Mouse (Mus musculus) forebrain, embryonic 14.5 days (tissue): ENCODE data around the gene Ntn1. TPM values are rescaled to one million over a fixed set of nuclear protein-coding genes. Genes with fewer than 3 reads are reported as not detected.

Source experiments
- ATAC-seq: fragments of 200-750 bp; cut with Nextera tagmentation; 2 replicates; pipeline ENCODE4 v1.8.0; 2017; ENCODE audit warnings: mild to moderate bottlenecking, moderate library complexity
- DNase-seq: peaks from one replicate; pipeline ENCODE4 v3.0.0-alpha.2; 2015; ENCODE audit warnings: low spot score
- H3K27ac ChIP-seq: fragments of 300-500 bp; sonication (generic); 2 replicates; pipeline ENCODE4 v1.5.1; 2014; ENCODE audit warnings: low read depth, mild to moderate bottlenecking, control low read depth, low read length, moderate library complexity
- H3K27me3 ChIP-seq: fragments of 300-500 bp; sonication (generic); replicated peaks from 2 replicates; pipeline ENCODE4 v1.6.1; 2014; ENCODE audit warnings: low read length, control low read depth, mixed read lengths; ENCODE audit not compliant: control insufficient read depth, insufficient read depth
- H3K36me3 ChIP-seq: fragments of 300-500 bp; sonication (generic); 2 replicates; pipeline ENCODE4 v1.6.1; 2014; ENCODE audit warnings: low read length, control low read depth; ENCODE audit not compliant: control insufficient read depth, insufficient read depth
- H3K4me1 ChIP-seq: fragments of 300-500 bp; sonication (generic); 2 replicates; pipeline ENCODE4 v1.6.1; 2014; ENCODE audit warnings: antibody characterized with exemption, low read length, control low read depth; ENCODE audit not compliant: control insufficient read depth, insufficient read depth
- H3K4me2 ChIP-seq: fragments of 300-500 bp; sonication (generic); 2 replicates; pipeline ENCODE4 v1.6.1; 2014; ENCODE audit warnings: mild to moderate bottlenecking, control low read depth, low read length
- H3K4me3 ChIP-seq: fragments of 300-500 bp; sonication (generic); 2 replicates; pipeline ENCODE4 v1.5.1; 2014; ENCODE audit warnings: low read depth, low read length, control low read depth
- H3K9ac ChIP-seq: fragments of 300-500 bp; sonication (generic); 2 replicates; pipeline ENCODE4 v1.6.1; 2014; ENCODE audit warnings: mild to moderate bottlenecking, low read length, control low read depth, moderate library complexity
- H3K9me3 ChIP-seq: fragments of 300-500 bp; sonication (generic); replicated peaks from 2 replicates; pipeline ENCODE4 v1.6.1; 2016; ENCODE audit warnings: low read length, control low read depth, mixed read lengths; ENCODE audit not compliant: control insufficient read depth
- WGBS: fragments of 180-500 bp; shearing (Covaris S2); extraction: QIAGEN DNeasy Blood & Tissue Kit; methylation state at CpG from one replicate; pipeline ENCODE4 v1.1.7; 2014; 5-methylcytosine and 5-hydroxymethylcytosine counted together
- polyA plus RNA-seq: library from polyadenylated mRNA; unstranded; fragments of >200 nt; fragmentation: Nextera tagmentation; extraction: Ambion mirVana; gene quantifications from 2 replicates; pipeline ENCODE4 v1.2.1, GENCODE M21; 2014

The Ntn1 gene
- polyA plus RNA-seq, 1 experiment from 2014 or later, result 3.5 TPM

DNA sequence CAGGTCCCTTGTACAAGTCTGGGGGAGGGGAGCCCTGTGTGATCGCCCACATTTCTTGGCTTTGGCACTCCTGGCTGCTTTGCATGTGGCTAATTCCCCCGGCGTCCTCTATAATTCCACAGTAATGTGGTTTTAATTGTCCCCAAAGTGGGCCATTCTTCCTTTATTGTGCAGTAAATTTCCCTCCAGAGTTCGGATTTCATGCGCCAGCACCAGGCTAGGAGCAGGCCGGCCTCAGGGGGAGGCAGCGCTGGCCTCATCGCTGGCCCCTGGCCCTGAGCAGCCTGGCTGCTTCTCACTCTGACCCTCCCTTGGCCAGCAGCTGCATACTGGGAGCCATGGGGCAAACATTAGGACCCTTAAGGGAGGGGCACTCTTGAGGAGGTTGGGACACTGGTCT, 110.0 kb downstream of the Ntn1 start:
- Histone ChIP-seq H3K9ac (no peak overlapping the region), H3K4me3 (no peak overlapping the region), H3K4me1 (peaks cover 5% of the 10 kb centered on the region; the same call in 1 of the 2 replicates), H3K27ac (no peak overlapping the region), H3K36me3 (no peaks in the 10 kb centered on the region), H3K9me3 (no peaks in the 10 kb centered on the region), H3K27me3 (no peaks in the 10 kb centered on the region), H3K4me2 (no peak overlapping the region)
- WGBS, result 25% methylated on average over 8 of the region's 8 CpGs
- DNase-seq, result peak; percentile 30
- no peak for ATAC-seq

GRCm38 (mm10) chr11:68287331-68287730, 113.3 kb downstream of the Ntn1 start:
- Histone ChIP-seq H3K4me1 (peaks cover 5% of the 10 kb centered on the region; the same call in 1 of the 2 replicates), H3K36me3 (no peaks in the 10 kb centered on the region), H3K9me3 (no peaks in the 10 kb centered on the region), H3K27me3 (no peaks in the 10 kb centered on the region), H3K27ac (no peak overlapping the region), H3K4me3 (no peak overlapping the region), H3K4me2 (no peak overlapping the region), H3K9ac (no peak overlapping the region)
- no peak for ATAC-seq
- DNase-seq, result no peak
- WGBS, result 82% methylated on average over 5 of the region's 5 CpGs

GRCm38 (mm10) chr11:68286142-68286808, 114.3 kb downstream of the Ntn1 start:
- 48% methylated on average over 10 of the region's 10 CpGs for WGBS

DNA sequence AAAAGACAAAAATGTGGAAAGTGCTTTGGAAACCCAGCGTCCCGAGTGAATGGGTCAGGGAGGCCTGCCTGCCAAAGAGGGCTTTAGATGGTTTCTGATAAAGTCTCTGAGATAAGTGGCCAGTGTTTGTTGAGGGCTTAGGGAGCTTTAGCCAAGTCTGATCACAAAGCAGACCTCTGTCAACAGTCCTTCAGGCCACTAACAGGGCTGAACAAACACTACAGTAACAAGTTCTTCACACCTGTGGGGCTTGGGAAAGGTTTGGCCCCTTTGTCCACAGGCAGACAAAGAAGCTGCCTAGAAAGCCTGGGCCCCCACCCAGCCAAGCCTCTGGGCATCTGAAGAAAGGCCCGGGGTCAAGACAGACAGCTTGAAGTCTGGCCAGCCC, 114.9 kb downstream of the Ntn1 start:
- peaks cover 4% of the 10 kb centered on the region; the same call in 1 of the 2 replicates for H3K4me1 ChIP-seq
- ATAC-seq (no peak), DNase-seq (no peak)
- 2% methylated on average over 3 of the region's 3 CpGs for WGBS
- H3K27me3 ChIP-seq, result no peaks in the 10 kb centered on the region
- no peaks in the 10 kb centered on the region for H3K9me3 ChIP-seq
- no peak overlapping the region for H3K4me3 ChIP-seq
- H3K9ac ChIP-seq, result no peak overlapping the region
- no peak overlapping the region for H3K4me2 ChIP-seq
- no peak overlapping the region for H3K27ac ChIP-seq
- no peaks in the 10 kb centered on the region for H3K36me3 ChIP-seq

More at GRCm38 (mm10) chr11:68286142-68286808, 114.3 kb downstream of the Ntn1 start:
- DNase-seq (no peak), ATAC-seq (no peak)
- Histone ChIP-seq H3K9me3 (no peaks in the 10 kb centered on the region), H3K27me3 (no peaks in the 10 kb centered on the region), H3K27ac (no peak overlapping the region), H3K4me2 (no peak overlapping the region), H3K36me3 (no peaks in the 10 kb centered on the region), H3K4me1 (peaks cover 5% of the 10 kb centered on the region; the same call in 1 of the 2 replicates), H3K4me3 (no peak overlapping the region), H3K9ac (no peak overlapping the region)

DNA sequence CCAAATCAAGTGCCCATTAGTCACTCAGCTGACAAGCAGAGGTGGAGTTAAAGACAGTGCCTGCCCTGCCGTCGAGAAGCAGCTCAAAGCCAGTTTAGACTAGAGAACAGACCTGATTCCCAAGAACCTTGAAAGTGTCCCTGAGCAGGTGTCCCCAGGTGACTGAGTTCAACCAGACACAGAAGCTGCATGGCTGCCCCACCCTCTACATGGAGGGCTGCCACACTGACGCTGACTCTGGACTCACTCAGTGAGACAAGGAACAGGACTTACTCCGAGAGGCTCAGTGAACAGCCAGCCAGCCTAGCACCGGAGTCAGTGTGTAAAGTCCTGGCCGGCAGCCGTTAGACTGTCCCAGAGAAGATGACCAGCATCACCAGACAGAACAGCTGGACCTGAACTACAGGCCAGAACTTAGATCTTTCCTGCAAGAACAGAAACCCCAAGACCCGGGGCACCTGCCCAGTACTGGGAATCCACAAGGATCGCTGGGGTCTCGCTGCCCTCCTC, 120.6 kb downstream of the Ntn1 start:
- no peak overlapping the region for H3K27ac ChIP-seq
- no peaks in the 10 kb centered on the region for H3K27me3 ChIP-seq
- DNase-seq, result no peak
- WGBS, result 87% methylated on average over 10 of the region's 10 CpGs
- H3K4me3 ChIP-seq, result no peak overlapping the region
- H3K9me3 ChIP-seq, result no peaks in the 10 kb centered on the region
- no peaks in the 10 kb centered on the region for H3K36me3 ChIP-seq
- 0 out of 2 replicates have a peak, but pooled peaks cover 2% of the 10 kb centered on the region for H3K4me1 ChIP-seq
- no peak overlapping the region for H3K9ac ChIP-seq
- H3K4me2 ChIP-seq, result no peak overlapping the region
- ATAC-seq, result no peak

DNA sequence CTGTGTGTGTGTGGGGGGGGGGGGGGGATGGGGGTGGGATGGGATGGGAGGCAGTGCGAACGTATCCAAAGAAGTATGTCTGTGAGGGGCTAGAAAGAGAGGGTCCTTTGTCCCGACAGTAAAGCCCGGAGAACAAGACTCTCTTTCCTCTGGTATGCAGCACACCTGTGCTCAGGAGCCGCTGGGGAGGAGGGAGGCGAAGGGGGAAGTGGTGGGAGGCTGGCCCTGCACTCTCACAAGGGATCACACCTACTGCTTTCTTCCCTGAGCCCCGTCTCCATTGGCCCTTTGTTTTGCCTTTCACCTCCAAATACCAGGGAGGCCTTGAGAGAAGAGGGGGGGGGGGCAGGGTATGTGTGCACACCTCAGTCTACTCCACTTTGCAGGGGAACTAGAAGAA, 123.7 kb downstream of the Ntn1 start:
- WGBS, result 45% methylated on average over 7 of the region's 7 CpGs
- H3K9ac ChIP-seq, result no peak overlapping the region

GRCm38 (mm10) chr11:68274331-68274811, 126.3 kb downstream of the Ntn1 start:
- Histone ChIP-seq H3K27ac (peak overlapping the region; percentile 39; the same call in 1 of the 2 replicates), H3K4me1 (peaks cover 17% of the 10 kb centered on the region), H3K4me3 (no peak overlapping the region), H3K27me3 (no peaks in the 10 kb centered on the region), H3K9ac (no peak overlapping the region; the same call in 1 of the 2 replicates), H3K4me2 (no peak overlapping the region), H3K9me3 (no peaks in the 10 kb centered on the region), H3K36me3 (no peaks in the 10 kb centered on the region)
- WGBS, result 9% methylated on average over 10 of the region's 10 CpGs
- ATAC-seq (peak; percentile 75), DNase-seq (peak; percentile 62)

More for the DNA sequence above, 123.7 kb downstream of the Ntn1 start:
- ATAC-seq (no peak), DNase-seq (no peak)
- no peak overlapping the region for H3K4me2 ChIP-seq
- H3K4me3 ChIP-seq, result no peak overlapping the region
- H3K27ac ChIP-seq, result no peak overlapping the region
- H3K4me1 ChIP-seq, result peaks cover 17% of the 10 kb centered on the region
- no peaks in the 10 kb centered on the region for H3K9me3 ChIP-seq
- no peaks in the 10 kb centered on the region for H3K27me3 ChIP-seq
- no peaks in the 10 kb centered on the region for H3K36me3 ChIP-seq

- 10% methylated on average over 12 of the region's 12 CpGs for WGBS
- Histone ChIP-seq H3K4me1 (peaks cover 17% of the 10 kb centered on the region), H3K36me3 (no peaks in the 10 kb centered on the region)
Measured at GRCm38 (mm10) chr11:68273855-68274254, 126.8 kb downstream of the Ntn1 start.

More at GRCm38 (mm10) chr11:68273855-68274254, 126.8 kb downstream of the Ntn1 start:
- H3K9me3 ChIP-seq, result no peaks in the 10 kb centered on the region
- H3K27me3 ChIP-seq, result no peaks in the 10 kb centered on the region
- peak overlapping the region; percentile 32 for H3K9ac ChIP-seq
- DNase-seq (peak; percentile 54), ATAC-seq (peak; percentile 60; the same call in 1 of the 2 replicates)
- H3K4me2 ChIP-seq, result peak overlapping the region; percentile 16; the same call in 1 of the 2 replicates
- no peak overlapping the region for H3K27ac ChIP-seq
- H3K4me3 ChIP-seq, result no peak overlapping the region
